Mouse (Mus musculus) cortical plate, adult 2 months (tissue): Measurements from ENCODE around the gene Cep131.

Experiments used
- CTCF ChIP-seq: fragments of 200-500 bp; IDR thresholded peaks from 2 replicates; pipeline ENCODE4 v1.5.1; 2011; ENCODE audit warnings: mild to moderate bottlenecking, control low read depth, low read length; ENCODE audit not compliant: insufficient read depth; ENCODE audit errors: extremely low read depth
- POLR2A ChIP-seq: fragments of 200-500 bp; IDR thresholded peaks from 2 replicates; pipeline ENCODE4 v1.6.1; 2011; ENCODE audit warnings: mild to moderate bottlenecking, low read length, control low read depth; ENCODE audit not compliant: insufficient read depth; ENCODE audit errors: extremely low read depth

DNA sequence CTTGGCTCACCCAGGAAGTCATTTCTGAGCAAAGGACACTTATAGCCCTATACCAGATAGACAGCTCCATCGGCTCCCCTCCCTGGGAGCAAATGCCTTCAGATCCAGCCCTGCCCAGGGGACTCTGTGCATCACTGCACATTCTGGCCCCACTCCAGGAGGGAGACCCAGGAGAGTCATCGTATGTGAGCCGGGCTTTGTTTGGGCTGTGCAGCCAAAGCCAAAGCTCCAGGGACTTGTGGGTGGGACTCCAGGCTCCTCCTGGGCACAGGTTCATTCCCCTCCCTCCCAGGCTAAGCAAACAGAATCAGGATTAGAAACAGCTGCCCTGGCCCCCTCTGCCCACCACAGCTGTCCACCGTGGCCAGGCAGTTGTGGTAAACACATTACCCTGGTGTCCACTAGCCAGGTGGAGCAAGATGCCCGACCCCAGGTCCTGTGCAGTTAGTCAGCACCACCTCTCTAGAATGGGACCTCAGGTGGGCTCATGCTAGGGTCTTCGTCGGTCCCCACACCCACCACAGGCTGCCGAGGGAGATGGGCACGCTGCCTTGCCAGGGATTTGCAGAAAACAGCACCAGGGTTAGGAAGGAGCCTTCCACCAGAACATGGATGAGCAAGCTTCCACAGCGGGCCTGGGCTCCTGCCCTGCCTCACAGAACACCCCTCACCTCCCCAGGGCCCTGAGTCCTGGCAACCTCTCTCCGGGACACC lies 40.6 kb downstream of the Cep131 start:
- TF ChIP-seq CTCF = no peak
- 0 out of 2 replicates have a peak, but pooled peaks have one; percentile 7 for TF ChIP-seq POLR2A
